Mouse (Mus musculus) embryonic facial prominence, embryonic 11.5 days (tissue): ENCODE results near the gene Zfp746. TPM values are rescaled to one million over a fixed set of nuclear protein-coding genes. Genes with fewer than 3 reads are reported as not detected.
"Not testable (repeated sequence)": the region's sequence is repeated elsewhere in the genome, so short reads cannot be mapped to it uniquely, and the experiment has no call there.

Source experiments
- ATAC-seq: fragments of 200-750 bp; cut with Nextera tagmentation; replicated peaks from 2 replicates; pipeline ENCODE4 v1.8.0; 2017; ENCODE audit warnings: low read depth; ENCODE audit not compliant: insufficient number of reproducible peaks, low FRiP score, low TSS enrichment
- DNase-seq: peaks from one replicate; pipeline ENCODE4 v3.0.0-alpha.2; 2015; ENCODE audit warnings: low spot score
- H3K27ac ChIP-seq: fragments of 300-500 bp; sonication (generic); replicated peaks from 2 replicates; pipeline ENCODE4 v1.5.1; 2014; ENCODE audit warnings: mild to moderate bottlenecking, low read depth, low read length, control low read depth
- H3K27me3 ChIP-seq: fragments of 300-500 bp; sonication (generic); 2 replicates; pipeline ENCODE4 v1.6.1; 2014; ENCODE audit warnings: mild to moderate bottlenecking, low read length, moderate library complexity, mixed read lengths; ENCODE audit not compliant: control insufficient read depth, insufficient read depth
- H3K36me3 ChIP-seq: fragments of 300-500 bp; sonication (generic); replicated peaks from 2 replicates; pipeline ENCODE4 v1.6.1; 2014; ENCODE audit warnings: low read depth, mild to moderate bottlenecking, low read length, moderate library complexity, mixed read lengths; ENCODE audit not compliant: control insufficient read depth, insufficient read depth
- H3K4me1 ChIP-seq: fragments of 300-500 bp; sonication (generic); 2 replicates; pipeline ENCODE4 v1.6.1; 2014; ENCODE audit warnings: low read length, mixed read lengths; ENCODE audit not compliant: control insufficient read depth, insufficient read depth
- H3K4me2 ChIP-seq: fragments of 300-500 bp; sonication (generic); 2 replicates; pipeline ENCODE4 v1.6.1; 2014; ENCODE audit warnings: low read depth, mild to moderate bottlenecking, control low read depth, low read length, moderate library complexity
- H3K4me3 ChIP-seq: fragments of 300-500 bp; sonication (generic); 2 replicates; pipeline ENCODE4 v1.5.1; 2014; ENCODE audit warnings: low read depth, low read length, control low read depth
- H3K9ac ChIP-seq: fragments of 300-500 bp; sonication (generic); replicated peaks from 2 replicates; pipeline ENCODE4 v1.6.1; 2014; ENCODE audit warnings: mild to moderate bottlenecking, control low read depth, low read length
- H3K9me3 ChIP-seq: fragments of 300-500 bp; sonication (generic); replicated peaks from 2 replicates; pipeline ENCODE4 v1.6.1; 2016; ENCODE audit warnings: mild to moderate bottlenecking, low read length, inconsistent platforms, mixed read lengths; ENCODE audit not compliant: control insufficient read depth
- WGBS: fragments of 180-500 bp; shearing (Covaris S2); extraction: QIAGEN DNeasy Blood & Tissue Kit; methylation state at CpG from one replicate; pipeline ENCODE4 v1.1.7; 2014; 5-methylcytosine and 5-hydroxymethylcytosine counted together
- polyA plus RNA-seq: library from polyadenylated mRNA; unstranded; fragments of >200 nt; fragmentation: Nextera tagmentation; extraction: Ambion mirVana; gene quantifications from 2 replicates; pipeline ENCODE4 v1.2.1, GENCODE M21; 2014

The Zfp746 gene
- polyA plus RNA-seq, result 21.3 and 25.6 TPM in 2 replicates

DNA sequence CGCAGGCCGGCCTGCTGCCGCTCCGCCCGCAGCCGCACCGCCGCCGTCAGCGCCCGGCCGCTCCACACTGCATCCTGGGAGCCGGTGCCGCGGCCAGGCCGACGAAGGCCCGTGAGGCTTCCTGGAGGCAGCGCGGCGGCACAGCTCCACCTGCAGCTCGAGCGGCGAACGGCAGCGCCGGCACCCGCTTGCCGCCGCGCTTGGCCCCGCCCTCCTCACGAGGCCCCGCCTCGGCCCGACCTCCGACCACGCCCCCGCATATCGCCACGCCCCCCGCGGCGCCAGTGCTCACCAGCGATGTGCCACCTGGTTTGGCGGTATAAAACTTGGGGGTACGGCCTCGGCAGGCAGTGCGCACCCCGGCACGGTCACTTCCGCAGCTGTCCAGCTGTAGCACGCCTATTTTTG is at the start of gene Zfp746:
Gene Zfp746, minus strand, starts transcription at position 123 of the 408 bp plus-strand sequence.
- Histone ChIP-seq H3K27me3 (no peaks in the 10 kb centered on the region), H3K4me3 (peak within 1 kb of the TSS; percentile 92), H3K27ac (peak within 1 kb of the TSS; percentile 91), H3K9ac (peak within 1 kb of the TSS; percentile 98), H3K9me3 (no peaks in the 10 kb centered on the region), H3K4me2 (peak within 1 kb of the TSS; percentile 55), H3K4me1 (no peaks in the 10 kb centered on the region), H3K36me3 (peaks cover 12% of the 10 kb centered on the region)
- peak; percentile 90 for DNase-seq
- WGBS, result under 1% methylated on average over 44 of the region's 53 CpGs
- ATAC-seq, result peak; percentile 89

- not testable (repeated sequence) for H3K4me3 ChIP-seq, H3K27ac ChIP-seq, H3K9ac ChIP-seq, H3K4me1 ChIP-seq, H3K36me3 ChIP-seq, H3K9me3 ChIP-seq, H3K27me3 ChIP-seq, H3K4me2 ChIP-seq
- ATAC-seq (peak; percentile 82; the same call in 1 of the 2 replicates), DNase-seq (peak; percentile 11)
- WGBS, result 77% methylated on average over 4 of the region's 4 CpGs
These were observed 34.7 kb upstream of the Zfp746 start for GRCm38 (mm10) chr6:48121092-48121491.

DNA sequence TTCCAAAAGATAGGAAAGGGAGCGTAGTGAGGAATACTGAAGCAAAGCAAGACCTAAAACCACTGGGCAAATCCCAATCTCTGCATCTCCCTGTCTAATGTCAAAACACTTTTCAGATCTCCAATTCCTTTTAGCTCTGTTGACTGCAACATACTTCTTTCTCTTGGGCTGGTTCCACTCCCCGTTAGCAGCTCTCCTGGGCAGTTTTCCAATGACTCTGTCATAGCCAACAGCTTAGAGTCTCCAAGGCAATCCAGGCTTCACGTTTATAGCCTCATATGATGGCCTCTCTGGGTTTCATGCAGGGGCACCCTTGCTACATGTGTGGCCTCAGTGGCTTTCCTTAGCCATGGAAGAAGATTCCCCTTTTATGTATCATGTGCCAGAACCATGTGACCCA is 29.6 kb upstream of the Zfp746 start:
- no peaks in the 10 kb centered on the region for H3K27me3 ChIP-seq
- no peaks in the 10 kb centered on the region for H3K4me1 ChIP-seq
- no peaks in the 10 kb centered on the region for H3K9me3 ChIP-seq
- no peak overlapping the region for H3K27ac ChIP-seq
- H3K9ac ChIP-seq, result no peak overlapping the region
- 85% methylated on average over 3 of the region's 3 CpGs for WGBS
- ATAC-seq, result no peak
- no peak for DNase-seq
- H3K4me2 ChIP-seq, result no peak overlapping the region
- no peaks in the 10 kb centered on the region for H3K36me3 ChIP-seq
- no peak overlapping the region for H3K4me3 ChIP-seq

DNA sequence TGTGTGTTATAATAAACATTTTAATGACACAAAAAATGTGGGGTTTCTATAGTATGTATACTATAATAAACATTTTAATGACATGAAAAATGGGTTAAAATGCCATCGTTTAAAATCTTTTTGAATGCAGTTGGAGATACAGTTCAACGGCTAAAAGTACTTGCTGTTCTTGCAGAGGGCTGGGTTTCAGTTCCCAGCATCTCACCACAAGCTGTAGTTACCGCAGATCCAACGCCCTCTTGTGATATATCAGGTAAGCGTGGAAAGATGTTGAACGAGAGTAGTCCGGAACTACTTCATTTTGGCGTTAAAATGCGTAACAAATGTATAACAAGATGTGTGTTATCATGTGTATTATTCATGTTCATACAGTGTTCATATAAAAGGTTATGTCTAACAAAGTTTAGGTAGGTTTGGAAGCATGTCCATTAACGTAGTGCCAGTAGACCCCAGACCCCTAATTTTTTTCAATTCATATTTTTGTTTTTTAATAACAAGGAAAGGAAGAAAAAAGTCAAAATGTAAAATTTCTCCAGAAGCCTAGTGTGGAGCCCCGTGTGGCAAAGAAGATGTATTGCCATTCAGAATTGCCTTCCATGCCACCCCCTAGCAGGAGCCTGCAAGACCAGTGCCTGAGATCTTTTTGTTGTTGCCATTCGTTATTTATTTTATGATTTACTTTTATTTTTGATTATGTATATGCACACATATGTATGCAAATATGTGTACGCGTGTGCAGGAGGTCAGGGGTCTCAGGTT is 743 bp upstream of the Zfp746 start:
- H3K4me3 ChIP-seq, result peak overlapping the region; percentile 92; the same call in 1 of the 2 replicates
- H3K36me3 ChIP-seq, result peaks cover 10% of the 10 kb centered on the region
- H3K9ac ChIP-seq, result no peak overlapping the region
- peak overlapping the region; percentile 55 for H3K4me2 ChIP-seq
- H3K27ac ChIP-seq, result no peak overlapping the region
- no peaks in the 10 kb centered on the region for H3K27me3 ChIP-seq
- H3K4me1 ChIP-seq, result no peaks in the 10 kb centered on the region
- WGBS, result 42% methylated on average over 14 of the region's 14 CpGs
- DNase-seq, result peak; percentile 18
- no peaks in the 10 kb centered on the region for H3K9me3 ChIP-seq
- ATAC-seq, result no peak

DNA sequence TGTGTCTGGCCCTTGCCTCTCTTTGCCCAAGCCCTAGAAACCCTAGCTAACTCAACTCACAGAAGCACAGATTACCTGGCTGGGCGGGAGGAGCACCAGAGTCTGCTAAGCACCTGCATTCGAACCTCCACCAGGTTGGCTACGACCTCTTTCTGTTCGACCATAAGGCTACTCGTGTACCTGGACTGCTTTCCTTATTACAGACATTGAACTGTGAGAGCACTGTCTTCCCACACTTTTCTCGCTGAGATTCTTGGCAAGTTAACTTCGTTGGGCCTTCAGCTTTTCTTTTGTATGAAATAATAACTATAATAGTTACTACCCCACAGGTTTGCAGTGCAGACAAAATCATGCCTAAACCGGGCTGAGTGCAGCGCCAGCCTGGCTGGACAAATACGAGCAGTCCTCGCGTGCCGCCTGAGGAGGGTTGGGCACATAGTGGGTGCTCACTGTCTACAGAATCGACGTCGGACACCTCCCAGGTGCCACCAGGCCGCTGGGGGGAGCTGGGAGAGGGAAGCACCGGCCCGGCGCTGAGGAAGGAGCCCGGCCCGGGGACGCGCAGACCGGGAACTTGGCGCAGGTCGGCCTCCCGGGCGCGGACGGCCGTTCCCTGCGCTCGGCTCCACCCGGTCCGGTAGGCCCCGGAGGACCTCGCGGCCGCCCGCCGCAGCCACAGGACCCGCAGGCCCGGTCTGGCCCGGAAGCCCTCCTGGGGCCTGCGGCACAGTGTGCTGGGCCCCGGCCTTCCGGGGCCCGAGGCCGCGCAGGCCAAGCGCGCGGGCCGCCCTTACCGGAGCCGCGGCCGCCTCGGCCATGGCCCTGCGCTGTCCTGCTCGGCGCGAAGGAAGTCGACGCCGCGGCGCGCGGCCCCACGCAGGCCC is 630 bp downstream of the Zfp746 start:
- H3K9ac ChIP-seq, result peak overlapping the region; percentile 98
- peak; percentile 91 for ATAC-seq
- peak; percentile 54 for DNase-seq
- WGBS, result 4% methylated on average over 49 of the region's 72 CpGs
- H3K4me2 ChIP-seq, result peak overlapping the region; percentile 55
- peak overlapping the region; percentile 91 for H3K27ac ChIP-seq
- H3K9me3 ChIP-seq, result no peaks in the 10 kb centered on the region
- H3K27me3 ChIP-seq, result no peaks in the 10 kb centered on the region
- peaks cover 12% of the 10 kb centered on the region for H3K36me3 ChIP-seq
- no peaks in the 10 kb centered on the region for H3K4me1 ChIP-seq
- peak overlapping the region; percentile 92 for H3K4me3 ChIP-seq

DNA sequence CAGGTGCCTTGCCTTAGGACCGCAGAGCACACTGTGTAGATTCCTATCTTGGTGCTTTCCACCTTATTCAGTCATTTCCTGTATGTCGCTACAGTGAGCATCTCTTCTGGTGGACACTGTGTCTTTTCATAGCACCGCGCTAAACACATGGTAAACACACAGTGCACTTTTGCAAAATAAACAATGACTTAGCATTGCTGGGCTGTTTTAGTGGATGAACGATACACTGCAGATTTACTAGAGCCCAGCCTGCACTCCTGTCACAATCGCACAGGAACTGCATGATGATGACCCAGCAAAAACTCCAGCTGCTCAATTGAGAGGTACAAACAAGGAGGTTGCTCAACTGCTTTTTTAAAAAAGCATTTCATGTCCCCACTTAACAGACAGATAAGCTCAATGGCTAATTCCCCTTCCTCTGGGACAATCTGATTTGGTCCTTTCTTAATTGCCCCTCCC is 2.6 kb downstream of the Zfp746 start:
- Histone ChIP-seq H3K36me3 (peaks cover 17% of the 10 kb centered on the region), H3K4me3 (no peak overlapping the region), H3K27ac (no peak overlapping the region), H3K4me2 (no peak overlapping the region), H3K27me3 (no peaks in the 10 kb centered on the region), H3K9ac (no peak overlapping the region), H3K4me1 (no peaks in the 10 kb centered on the region), H3K9me3 (no peaks in the 10 kb centered on the region)
- DNase-seq (no peak), ATAC-seq (no peak)
- 93% methylated on average over 6 of the region's 6 CpGs for WGBS

GRCm38 (mm10) chr6:48081952-48082351 is 4.4 kb downstream of the Zfp746 start:
- DNase-seq (no peak), ATAC-seq (no peak)
- H3K27me3 ChIP-seq, result no peaks in the 10 kb centered on the region
- no peak overlapping the region for H3K9ac ChIP-seq
- H3K36me3 ChIP-seq, result peaks cover 17% of the 10 kb centered on the region
- H3K27ac ChIP-seq, result no peak overlapping the region
- 94% methylated on average over 3 of the region's 3 CpGs for WGBS
- H3K4me2 ChIP-seq, result no peak overlapping the region
- H3K9me3 ChIP-seq, result no peaks in the 10 kb centered on the region
- H3K4me3 ChIP-seq, result no peak overlapping the region
- no peaks in the 10 kb centered on the region for H3K4me1 ChIP-seq

DNA sequence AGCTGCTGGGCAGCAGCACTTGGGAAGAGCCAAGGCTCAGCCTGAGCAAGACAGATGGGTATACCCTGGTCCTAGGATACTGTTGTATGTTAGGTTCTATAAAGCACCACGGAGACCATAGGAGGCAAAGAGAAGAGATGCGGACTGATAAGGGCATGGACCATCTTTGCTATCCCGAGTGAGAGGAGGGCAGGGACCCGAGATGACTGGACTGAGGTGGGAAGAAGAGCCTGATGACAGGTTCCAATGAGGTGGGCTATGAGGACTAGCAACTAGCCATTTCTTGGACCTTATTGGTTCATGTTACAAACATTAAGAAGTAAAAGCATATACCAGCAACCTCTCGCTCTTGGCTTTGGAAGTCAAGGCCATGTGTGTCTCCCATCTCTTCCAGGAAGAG is 5.4 kb downstream of the Zfp746 start:
- ATAC-seq (no peak), DNase-seq (no peak)
- Histone ChIP-seq H3K4me3 (no peak overlapping the region), H3K9me3 (no peaks in the 10 kb centered on the region), H3K27ac (no peak overlapping the region), H3K9ac (no peak overlapping the region), H3K4me2 (no peak overlapping the region), H3K36me3 (peaks cover 17% of the 10 kb centered on the region), H3K4me1 (no peaks in the 10 kb centered on the region), H3K27me3 (no peaks in the 10 kb centered on the region)
- 90% methylated on average over 5 of the region's 5 CpGs for WGBS
